Mouse (Mus musculus) embryonic facial prominence, embryonic 10.5 days (tissue): ENCODE measurements around the gene Cavin4. TPM values are rescaled to one million over a fixed set of nuclear protein-coding genes. Genes with fewer than 3 reads are reported as not detected.

Experiments used
- DNase-seq: peaks from one replicate; pipeline ENCODE4 v3.0.0-alpha.2; 2017; ENCODE audit warnings: low spot score
- H3K27ac ChIP-seq: fragments of 300-500 bp; sonication (generic); replicated peaks from 2 replicates; pipeline ENCODE4 v1.5.1; 2016; ENCODE audit warnings: mild to moderate bottlenecking
- H3K27me3 ChIP-seq: fragments of 300-500 bp; sonication (generic); replicated peaks from 2 replicates; pipeline ENCODE4 v1.6.1; 2016; ENCODE audit warnings: low read depth, mild to moderate bottlenecking; ENCODE audit not compliant: poor library complexity, severe bottlenecking
- H3K36me3 ChIP-seq: fragments of 300-500 bp; sonication (generic); replicated peaks from 2 replicates; pipeline ENCODE4 v1.6.1; 2016; ENCODE audit warnings: mild to moderate bottlenecking, moderate library complexity
- H3K4me1 ChIP-seq: fragments of 300-500 bp; sonication (generic); 2 replicates; pipeline ENCODE4 v1.6.1; 2016
- H3K4me3 ChIP-seq: fragments of 300-500 bp; sonication (generic); 2 replicates; pipeline ENCODE4 v1.5.1; 2016; ENCODE audit warnings: mild to moderate bottlenecking, moderate library complexity
- H3K9me3 ChIP-seq: fragments of 300-500 bp; sonication (generic); 2 replicates; pipeline ENCODE4 v1.6.1; 2016; ENCODE audit warnings: mild to moderate bottlenecking
- WGBS: fragments of 180-500 bp; shearing (Covaris S2); methylation state at CpG from one replicate; pipeline ENCODE4 v1.1.7; 2016; 5-methylcytosine and 5-hydroxymethylcytosine counted together
- polyA plus RNA-seq: library from polyadenylated mRNA; unstranded; fragments of >200 nt; fragmentation: Nextera tagmentation; extraction: Ambion mirVana; gene quantifications from 2 replicates; pipeline ENCODE4 v1.2.1, GENCODE M21; 2016

Gene Cavin4
- 1.8 TPM in 2 replicates for polyA plus RNA-seq

GRCm38 (mm10) chr4:48663271-48663670, at the start of gene Cavin4:
Gene Cavin4 (plus strand): TSS chr4:48663514.
- no peak for DNase-seq
- Histone ChIP-seq H3K27ac (no peak within 1 kb of the TSS), H3K4me3 (no peak within 1 kb of the TSS), H3K36me3 (peaks cover 91% of the 10 kb centered on the region), H3K9me3 (no peaks in the 10 kb centered on the region), H3K27me3 (no peaks in the 10 kb centered on the region), H3K4me1 (no peaks in the 10 kb centered on the region)
- WGBS = 90% methylated on average over 10 of the region's 10 CpGs

GRCm38 (mm10) chr4:48615483-48615882, 47.8 kb upstream of the Cavin4 start:
- 95% methylated on average over 4 of the region's 4 CpGs for WGBS
- no peaks in the 10 kb centered on the region for H3K4me1 ChIP-seq
- H3K27ac ChIP-seq = no peak overlapping the region
- DNase-seq = no peak
- H3K4me3 ChIP-seq = no peak overlapping the region
- H3K27me3 ChIP-seq = no peaks in the 10 kb centered on the region
- no peaks in the 10 kb centered on the region for H3K9me3 ChIP-seq
- peaks cover 93% of the 10 kb centered on the region for H3K36me3 ChIP-seq

- no peak for DNase-seq
- H3K9me3 ChIP-seq = no peaks in the 10 kb centered on the region
- H3K27me3 ChIP-seq = no peaks in the 10 kb centered on the region
- no peak overlapping the region for H3K27ac ChIP-seq
- H3K4me1 ChIP-seq = no peaks in the 10 kb centered on the region
- no peak overlapping the region for H3K4me3 ChIP-seq
- peaks cover 92% of the 10 kb centered on the region for H3K36me3 ChIP-seq
- 96% methylated on average over 15 of the region's 15 CpGs for WGBS
Measured at GRCm38 (mm10) chr4:48617201-48617600, 46.1 kb upstream of the Cavin4 start.

GRCm38 (mm10) chr4:48620121-48620520, 43.2 kb upstream of the Cavin4 start:
- 95% methylated on average over 6 of the region's 6 CpGs for WGBS
- Histone ChIP-seq H3K9me3 (no peaks in the 10 kb centered on the region), H3K27ac (no peak overlapping the region), H3K36me3 (peaks cover 97% of the 10 kb centered on the region), H3K4me1 (no peaks in the 10 kb centered on the region), H3K4me3 (no peak overlapping the region), H3K27me3 (no peaks in the 10 kb centered on the region)
- no peak for DNase-seq

- H3K4me1 ChIP-seq = no peaks in the 10 kb centered on the region
Measured at GRCm38 (mm10) chr4:48622246-48622645, 41.1 kb upstream of the Cavin4 start.

GRCm38 (mm10) chr4:48622946-48623345, 40.4 kb upstream of the Cavin4 start:
- no peaks in the 10 kb centered on the region for H3K9me3 ChIP-seq
- H3K4me1 ChIP-seq = no peaks in the 10 kb centered on the region
- H3K4me3 ChIP-seq = no peak overlapping the region
- DNase-seq = no peak
- WGBS = 92% methylated on average over 7 of the region's 7 CpGs
- peaks cover 97% of the 10 kb centered on the region for H3K36me3 ChIP-seq
- no peaks in the 10 kb centered on the region for H3K27me3 ChIP-seq
- no peak overlapping the region for H3K27ac ChIP-seq

More at GRCm38 (mm10) chr4:48622246-48622645, 41.1 kb upstream of the Cavin4 start:
- no peak overlapping the region for H3K27ac ChIP-seq
- no peak overlapping the region for H3K4me3 ChIP-seq
- no peaks in the 10 kb centered on the region for H3K9me3 ChIP-seq
- H3K27me3 ChIP-seq = no peaks in the 10 kb centered on the region
- DNase-seq = no peak
- peaks cover 97% of the 10 kb centered on the region for H3K36me3 ChIP-seq
- 92% methylated on average over 6 of the region's 6 CpGs for WGBS

- Histone ChIP-seq H3K4me3 (no peak overlapping the region), H3K36me3 (peaks cover 98% of the 10 kb centered on the region), H3K9me3 (no peaks in the 10 kb centered on the region), H3K27me3 (no peaks in the 10 kb centered on the region), H3K4me1 (no peaks in the 10 kb centered on the region), H3K27ac (no peak overlapping the region)
- DNase-seq = no peak
- WGBS = 79% methylated on average over 6 of the region's 6 CpGs
Measured at GRCm38 (mm10) chr4:48624961-48625360, 38.4 kb upstream of the Cavin4 start.

- no peak for DNase-seq
- no peaks in the 10 kb centered on the region for H3K27me3 ChIP-seq
- H3K4me1 ChIP-seq = peaks cover 4% of the 10 kb centered on the region; the same call in 1 of the 2 replicates
- H3K27ac ChIP-seq = no peak overlapping the region
- no peaks in the 10 kb centered on the region for H3K9me3 ChIP-seq
- H3K4me3 ChIP-seq = no peak overlapping the region
- peaks cover 98% of the 10 kb centered on the region for H3K36me3 ChIP-seq
- 93% methylated on average over 9 of the region's 9 CpGs for WGBS
Measured at GRCm38 (mm10) chr4:48625836-48626235, 37.5 kb upstream of the Cavin4 start.

GRCm38 (mm10) chr4:48629445-48629844, 33.9 kb upstream of the Cavin4 start:
- Histone ChIP-seq H3K9me3 (no peaks in the 10 kb centered on the region), H3K27ac (no peak overlapping the region), H3K36me3 (peaks cover 87% of the 10 kb centered on the region), H3K27me3 (no peaks in the 10 kb centered on the region), H3K4me1 (peaks cover 26% of the 10 kb centered on the region), H3K4me3 (no peak overlapping the region)
- DNase-seq = no peak
- 95% methylated on average over 13 of the region's 13 CpGs for WGBS

GRCm38 (mm10) chr4:48633529-48633928, 29.8 kb upstream of the Cavin4 start:
- H3K36me3 ChIP-seq = peaks cover 84% of the 10 kb centered on the region
- DNase-seq = peak; percentile 70

GRCm38 (mm10) chr4:48634058-48634457, 29.3 kb upstream of the Cavin4 start:
- no peaks in the 10 kb centered on the region for H3K9me3 ChIP-seq
- peaks cover 26% of the 10 kb centered on the region for H3K4me1 ChIP-seq
- H3K36me3 ChIP-seq = peaks cover 84% of the 10 kb centered on the region
- no peaks in the 10 kb centered on the region for H3K27me3 ChIP-seq
- H3K4me3 ChIP-seq = no peak overlapping the region
- WGBS = 63% methylated on average over 2 of the region's 2 CpGs
- peak; percentile 44 for DNase-seq
- no peak overlapping the region for H3K27ac ChIP-seq

More at GRCm38 (mm10) chr4:48633529-48633928, 29.8 kb upstream of the Cavin4 start:
- Histone ChIP-seq H3K9me3 (no peaks in the 10 kb centered on the region), H3K27me3 (no peaks in the 10 kb centered on the region), H3K27ac (no peak overlapping the region), H3K4me3 (no peak overlapping the region), H3K4me1 (peaks cover 26% of the 10 kb centered on the region)
- WGBS = 59% methylated on average over 6 of the region's 6 CpGs

GRCm38 (mm10) chr4:48636831-48637230, 26.5 kb upstream of the Cavin4 start:
- 93% methylated on average over 13 of the region's 13 CpGs for WGBS

GRCm38 (mm10) chr4:48638132-48638531, 25.2 kb upstream of the Cavin4 start:
- H3K4me3 ChIP-seq = no peak overlapping the region
- H3K36me3 ChIP-seq = peaks cover 95% of the 10 kb centered on the region
- no peak overlapping the region for H3K27ac ChIP-seq
- no peaks in the 10 kb centered on the region for H3K9me3 ChIP-seq
- H3K4me1 ChIP-seq = peaks cover 8% of the 10 kb centered on the region
- WGBS = 86% methylated on average over 10 of the region's 10 CpGs
- no peaks in the 10 kb centered on the region for H3K27me3 ChIP-seq
- DNase-seq = no peak

More at GRCm38 (mm10) chr4:48636831-48637230, 26.5 kb upstream of the Cavin4 start:
- Histone ChIP-seq H3K27me3 (no peaks in the 10 kb centered on the region), H3K4me1 (peaks cover 16% of the 10 kb centered on the region), H3K9me3 (no peaks in the 10 kb centered on the region), H3K27ac (no peak overlapping the region), H3K36me3 (peaks cover 89% of the 10 kb centered on the region), H3K4me3 (no peak overlapping the region)
- DNase-seq = no peak
